Mouse (Mus musculus): ENCODE measurements around the gene Sh3pxd2a.

GRCm38 (mm10) chr19:47306917-47307315 lies 157.3 kb downstream of the Sh3pxd2a start:
- no peak for TF ChIP-seq CTCF (IDR thresholded peaks at IDR 0.05)
- no peak for TF ChIP-seq POLR2A (IDR thresholded peaks at IDR 0.05; ENCODE audit: insufficient read depth, low read depth, low read length)

Measured in heart, adult 2 months (tissue).